Mouse (Mus musculus) stomach, postnatal 0 days (tissue): Measurements from ENCODE around the gene Hspa1l. TPM values are rescaled to one million over a fixed set of nuclear protein-coding genes. Genes with fewer than 3 reads are reported as not detected.
A peak's percentile ranks its signal among the peaks of the same experiment; 100 is the strongest.
"Not testable (repeated sequence)": the region's sequence is repeated elsewhere in the genome, so short reads cannot be mapped to it uniquely, and the experiment has no call there.

Experiments used
- ATAC-seq: fragments of 200-750 bp; cut with Nextera tagmentation; 2 replicates; pipeline ENCODE4 v1.8.0; 2017; ENCODE audit not compliant: low FRiP score, low TSS enrichment
- DNase-seq: peaks from one replicate; pipeline ENCODE4 v3.0.0-alpha.2; 2016; ENCODE audit warnings: low spot score
- H3K27ac ChIP-seq: fragments of 300-500 bp; sonication (generic); replicated peaks from 2 replicates; pipeline ENCODE4 v1.5.1; 2014; ENCODE audit warnings: mild to moderate bottlenecking, control low read depth
- H3K27me3 ChIP-seq: fragments of 300-500 bp; sonication (generic); 2 replicates; pipeline ENCODE4 v1.6.1; 2014; ENCODE audit warnings: low read length; ENCODE audit not compliant: control insufficient read depth, insufficient read depth
- H3K36me3 ChIP-seq: fragments of 300-500 bp; sonication (generic); 2 replicates; pipeline ENCODE4 v1.6.1; 2014; ENCODE audit warnings: low read length, mixed read lengths; ENCODE audit not compliant: control insufficient read depth, insufficient read depth
- H3K4me1 ChIP-seq: fragments of 300-500 bp; sonication (generic); replicated peaks from 2 replicates; pipeline ENCODE4 v1.6.1; 2014; ENCODE audit warnings: antibody characterized with exemption; ENCODE audit not compliant: control insufficient read depth, insufficient read depth
- H3K4me2 ChIP-seq: fragments of 300-500 bp; sonication (generic); replicated peaks from 2 replicates; pipeline ENCODE4 v1.6.1; 2014; ENCODE audit warnings: low read depth, mild to moderate bottlenecking, control low read depth, moderate library complexity
- H3K4me3 ChIP-seq: fragments of 300-500 bp; sonication (generic); 2 replicates; pipeline ENCODE4 v1.5.1; 2014; ENCODE audit warnings: low read depth, low read length, control low read depth
- H3K9ac ChIP-seq: fragments of 300-500 bp; sonication (generic); 2 replicates; pipeline ENCODE4 v1.6.1; 2014; ENCODE audit warnings: mild to moderate bottlenecking, low read length, control low read depth, mixed read lengths
- H3K9me3 ChIP-seq: fragments of 300-500 bp; sonication (generic); 2 replicates; pipeline ENCODE4 v1.6.1; 2016; ENCODE audit warnings: low read length; ENCODE audit not compliant: control insufficient read depth
- CTCF ChIP-seq: IDR thresholded peaks from 2 replicates; pipeline ENCODE4 v1.5.1; 2016; ENCODE audit warnings: antibody characterized with exemption, low read depth, mild to moderate bottlenecking, moderate library complexity
- EP300 ChIP-seq: optimal IDR thresholded peaks from 2 replicates; pipeline ENCODE3; 2016; ENCODE audit warnings: antibody characterized with exemption
- WGBS: fragments of 180-500 bp; shearing (Covaris S2); extraction: QIAGEN DNeasy Blood & Tissue Kit; methylation state at CpG from one replicate; pipeline ENCODE4 v1.1.7; 2014; 5-methylcytosine and 5-hydroxymethylcytosine counted together
- polyA plus RNA-seq: library from polyadenylated mRNA; unstranded; fragments of >200 nt; fragmentation: Nextera tagmentation; extraction: Ambion mirVana; gene quantifications from 2 replicates; pipeline ENCODE4 v1.2.1, GENCODE M21; 2015

Gene Hspa1l
- polyA plus RNA-seq, 1 experiment from 2014 or later: 0.25 TPM

DNA sequence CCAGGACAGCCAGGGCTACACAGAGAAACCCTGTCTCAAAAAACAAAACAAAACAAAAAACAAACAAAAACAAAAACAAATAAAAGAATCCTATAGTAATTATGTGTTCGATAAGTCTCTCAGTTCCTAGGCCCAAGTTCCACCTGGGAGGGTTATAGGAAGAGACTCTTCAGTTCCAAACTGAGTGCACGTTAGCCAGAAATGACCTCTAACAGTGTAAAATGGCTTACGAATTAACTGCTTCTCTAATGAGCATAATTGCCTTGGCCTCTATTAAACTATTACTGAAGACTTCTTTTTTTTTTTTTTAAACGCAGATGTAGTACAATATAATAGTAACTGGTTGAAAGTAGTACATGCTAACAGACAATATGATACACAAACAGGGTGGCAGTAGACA is 18.6 kb upstream of the Hspa1l start:
- Histone ChIP-seq H3K9ac (no peak overlapping the region), H3K4me2 (no peak overlapping the region), H3K36me3 (0 out of 2 replicates have a peak, but pooled peaks cover 7% of the 10 kb centered on the region), H3K27ac (no peak overlapping the region), H3K9me3 (no peaks in the 10 kb centered on the region), H3K4me1 (peaks cover 5% of the 10 kb centered on the region; the same call in 1 of the 2 replicates), H3K27me3 (no peaks in the 10 kb centered on the region), H3K4me3 (no peak overlapping the region)
- ATAC-seq: no peak
- DNase-seq: no peak
- WGBS: 90% methylated on average over 4 of the region's 4 CpGs
- TF ChIP-seq CTCF: no peak
- no peak for TF ChIP-seq EP300

DNA sequence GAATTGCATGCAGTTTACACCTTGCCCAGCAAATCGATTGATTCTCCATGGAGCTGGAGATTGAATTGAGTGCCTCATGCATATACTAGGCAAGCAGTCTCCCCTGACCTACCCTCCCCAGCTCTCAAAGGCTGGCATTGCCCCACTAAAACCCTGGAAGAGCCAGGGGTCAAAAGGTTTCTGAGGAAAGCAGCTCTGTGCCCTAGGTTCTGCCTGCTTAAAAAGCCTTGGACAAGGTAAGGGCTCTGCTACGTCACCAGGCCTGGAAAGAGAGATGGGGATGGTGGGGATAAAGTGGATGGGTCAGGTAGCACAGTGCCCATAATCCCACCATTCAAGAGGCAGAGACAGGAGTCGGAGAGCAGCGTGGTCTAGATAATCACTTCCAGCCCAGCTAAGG is 17.7 kb upstream of the Hspa1l start:
- no peak overlapping the region for H3K4me2 ChIP-seq
- peaks cover 5% of the 10 kb centered on the region; the same call in 1 of the 2 replicates for H3K4me1 ChIP-seq
- H3K36me3 ChIP-seq: 0 out of 2 replicates have a peak, but pooled peaks cover 5% of the 10 kb centered on the region
- ATAC-seq (no peak), DNase-seq (no peak)
- no peaks in the 10 kb centered on the region for H3K9me3 ChIP-seq
- H3K9ac ChIP-seq: no peak overlapping the region
- TF ChIP-seq CTCF: no peak
- TF ChIP-seq EP300: no peak
- H3K27ac ChIP-seq: no peak overlapping the region
- 83% methylated on average over 4 of the region's 4 CpGs for WGBS
- no peaks in the 10 kb centered on the region for H3K27me3 ChIP-seq
- no peak overlapping the region for H3K4me3 ChIP-seq

DNA sequence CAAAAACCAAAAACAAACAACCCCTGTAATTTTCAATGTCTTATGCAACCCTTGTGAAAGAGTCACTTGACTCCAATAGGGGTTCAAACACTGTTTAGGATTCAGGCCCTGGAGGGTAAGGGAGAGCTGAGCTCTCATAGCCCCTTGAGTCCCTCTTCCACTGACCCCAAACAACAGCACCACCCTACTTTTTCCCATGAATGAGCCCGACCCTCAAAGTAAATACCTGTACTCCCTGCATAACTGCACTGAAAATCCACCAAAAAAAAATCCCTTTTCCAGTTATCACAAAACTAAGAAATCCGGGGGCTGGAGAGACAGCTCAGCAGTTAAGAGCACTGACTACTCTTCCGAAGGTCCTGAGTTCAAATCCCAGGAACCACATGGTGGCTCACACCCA is 16.6 kb upstream of the Hspa1l start:
- Histone ChIP-seq H3K4me2 (no peak overlapping the region), H3K4me1 (0 out of 2 replicates have a peak, but pooled peaks cover 3% of the 10 kb centered on the region), H3K27ac (no peak overlapping the region), H3K4me3 (no peak overlapping the region), H3K36me3 (no peaks in the 10 kb centered on the region), H3K27me3 (no peaks in the 10 kb centered on the region), H3K9ac (no peak overlapping the region), H3K9me3 (no peaks in the 10 kb centered on the region)
- TF ChIP-seq EP300 (no peak), CTCF (no peak)
- DNase-seq: no peak
- ATAC-seq: no peak
- WGBS: 74% methylated on average over 3 of the region's 3 CpGs

DNA sequence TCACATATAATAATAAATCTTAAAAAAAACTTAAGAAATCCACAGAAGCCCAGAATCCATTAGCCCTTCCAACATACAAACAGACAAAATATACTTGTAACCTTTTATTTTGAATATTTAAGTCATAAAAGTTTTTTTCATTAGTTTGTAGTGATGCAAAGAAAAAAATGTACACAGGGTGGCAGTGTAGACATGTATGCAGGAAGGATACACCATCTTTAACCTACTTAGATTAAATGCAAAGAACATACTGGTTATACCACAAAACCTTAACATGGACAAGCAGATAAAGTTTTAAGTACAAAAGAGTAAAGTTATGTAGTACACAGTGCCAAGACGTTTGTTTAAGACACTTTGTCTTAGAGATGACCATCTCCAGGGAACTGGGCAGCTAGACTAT is 16.2 kb upstream of the Hspa1l start:
- peak; percentile 81 for TF ChIP-seq CTCF
- no peak for TF ChIP-seq EP300
- Histone ChIP-seq H3K9me3 (no peaks in the 10 kb centered on the region), H3K4me1 (0 out of 2 replicates have a peak, but pooled peaks cover under 1% of the 10 kb centered on the region), H3K36me3 (no peaks in the 10 kb centered on the region), H3K27me3 (no peaks in the 10 kb centered on the region), H3K9ac (no peak overlapping the region), H3K4me3 (no peak overlapping the region), H3K27ac (no peak overlapping the region), H3K4me2 (no peak overlapping the region)
- WGBS: 31% methylated on average over 1 of the region's 1 CpGs
- DNase-seq (no peak), ATAC-seq (no peak)

DNA sequence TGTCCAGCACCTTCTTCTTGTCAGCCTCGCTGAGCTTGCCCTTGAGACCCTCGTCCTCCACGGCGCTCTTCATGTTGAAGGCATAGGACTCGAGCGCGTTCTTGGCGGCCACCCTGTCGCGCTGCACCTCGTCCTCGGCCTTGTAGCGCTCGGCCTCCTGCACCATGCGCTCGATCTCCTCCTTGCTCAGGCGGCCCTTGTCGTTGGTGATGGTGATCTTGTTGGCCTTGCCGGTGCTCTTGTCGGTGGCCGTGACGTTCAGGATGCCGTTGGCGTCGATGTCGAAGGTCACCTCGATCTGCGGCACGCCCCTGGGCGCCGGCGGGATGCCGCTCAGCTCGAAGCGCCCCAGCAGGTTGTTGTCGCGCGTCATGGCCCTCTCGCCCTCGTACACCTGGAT is 15.2 kb upstream of the Hspa1l start:
- 24% methylated on average over 29 of the region's 40 CpGs for WGBS
- not testable (repeated sequence) for DNase-seq, H3K36me3 ChIP-seq, H3K27ac ChIP-seq, H3K27me3 ChIP-seq, ATAC-seq, H3K9ac ChIP-seq, H3K4me1 ChIP-seq, H3K9me3 ChIP-seq
- peak overlapping the region; percentile 23; the same call in 1 of the 2 replicates for H3K4me2 ChIP-seq
- 0 out of 2 replicates have a peak overlapping the region, but pooled peaks have one; percentile 10 for H3K4me3 ChIP-seq

GRCm38 (mm10) chr17:34957966-34958365 is 14.5 kb upstream of the Hspa1l start:
- not testable (repeated sequence) for H3K27me3 ChIP-seq, DNase-seq, H3K4me1 ChIP-seq, H3K4me3 ChIP-seq, H3K36me3 ChIP-seq, H3K4me2 ChIP-seq, H3K27ac ChIP-seq, ATAC-seq, H3K9me3 ChIP-seq, H3K9ac ChIP-seq
- 19% methylated on average over 10 of the region's 40 CpGs for WGBS

GRCm38 (mm10) chr17:34958734-34959129 is 13.8 kb upstream of the Hspa1l start:
- ATAC-seq: peak; percentile 42
- H3K4me1 ChIP-seq, H3K27me3 ChIP-seq, H3K36me3 ChIP-seq, H3K9ac ChIP-seq, H3K27ac ChIP-seq, DNase-seq, H3K9me3 ChIP-seq: not testable (repeated sequence)
- WGBS: 0% methylated on average over 19 of the region's 47 CpGs
- Histone ChIP-seq H3K4me3 (peak overlapping the region; percentile 30), H3K4me2 (peak overlapping the region; percentile 40)

DNA sequence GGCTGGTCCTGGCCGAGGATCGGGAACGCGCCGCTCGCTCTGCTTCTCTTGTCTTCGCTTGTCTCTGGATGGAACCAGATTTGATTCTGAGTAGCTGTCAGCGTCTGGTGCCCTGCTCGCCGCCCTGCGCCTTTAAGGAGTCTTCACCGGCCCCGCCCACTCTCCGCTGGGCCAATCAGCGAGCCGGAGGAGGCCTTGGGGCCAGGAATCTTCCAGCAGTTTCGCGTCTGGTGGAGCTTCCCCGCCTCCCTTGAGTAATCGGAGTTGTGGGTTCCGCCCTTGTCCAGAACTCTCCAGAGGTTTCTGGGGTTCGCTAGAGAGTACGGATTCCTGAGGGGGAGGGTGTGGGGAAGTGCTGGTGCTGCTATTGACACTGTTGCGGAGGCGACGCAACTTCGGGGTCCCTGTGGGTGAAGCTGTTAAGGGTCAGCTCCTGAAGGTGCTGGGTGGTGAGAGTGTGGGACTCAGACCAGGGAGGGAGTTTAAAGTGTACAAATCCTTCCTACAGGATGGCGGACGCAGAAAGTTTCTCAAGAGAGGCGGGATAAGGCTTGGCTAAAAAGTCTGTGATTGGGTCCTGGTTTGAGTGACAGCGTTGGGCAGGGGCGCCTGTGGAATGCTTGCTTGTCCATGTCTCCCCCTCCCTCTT is 13.2 kb upstream of the Hspa1l start, which contains the start of gene Hspa1b:
Gene Hspa1b, minus strand, starts transcription at position 109 of the 649 bp plus-strand sequence.
- not testable (repeated sequence) for H3K4me1 ChIP-seq, H3K27me3 ChIP-seq, H3K36me3 ChIP-seq, H3K9me3 ChIP-seq
- peak; percentile 79 for DNase-seq
- H3K4me2 ChIP-seq: peak within 1 kb of the TSS; percentile 68
- H3K27ac ChIP-seq: peak within 1 kb of the TSS; percentile 98
- under 1% methylated on average over 26 of the region's 32 CpGs for WGBS
- H3K4me3 ChIP-seq: peak within 1 kb of the TSS; percentile 51
- peak; percentile 93 for ATAC-seq
- H3K9ac ChIP-seq: peak within 1 kb of the TSS; percentile 68
